Mouse (Mus musculus): Measurements from ENCODE around the gene Gng10.

The Gng10 gene

GRCm38 (mm10) chr4:59034918-59035785 is at the start of gene Gng10:
Gene Gng10 (plus strand): TSS chr4:59035088.
- DNase-seq (ENCODE audit: low read depth, low spot score): peak; percentile 80

GRCm38 (mm10) chr4:58985157-58985648 is 49.7 kb upstream of the Gng10 start:
- DNase-seq (ENCODE audit: low read depth, low spot score): peak; percentile 79

- peak; percentile 92 for DNase-seq (ENCODE audit: low read depth, low spot score)
Observed at GRCm38 (mm10) chr4:58986540-58987190, 48.2 kb upstream of the Gng10 start, which contains the start of gene Ptgr1. Gene Ptgr1 (minus strand): TSS chr4:58987119.

- no peak for DNase-seq (ENCODE audit: low read depth, low spot score)
Observed at GRCm38 (mm10) chr4:58989303-58989898, 45.5 kb upstream of the Gng10 start.

GRCm38 (mm10) chr4:58990609-58991434 is 44.1 kb upstream of the Gng10 start:
- no peak for DNase-seq (ENCODE audit: low read depth, low spot score)

DNA sequence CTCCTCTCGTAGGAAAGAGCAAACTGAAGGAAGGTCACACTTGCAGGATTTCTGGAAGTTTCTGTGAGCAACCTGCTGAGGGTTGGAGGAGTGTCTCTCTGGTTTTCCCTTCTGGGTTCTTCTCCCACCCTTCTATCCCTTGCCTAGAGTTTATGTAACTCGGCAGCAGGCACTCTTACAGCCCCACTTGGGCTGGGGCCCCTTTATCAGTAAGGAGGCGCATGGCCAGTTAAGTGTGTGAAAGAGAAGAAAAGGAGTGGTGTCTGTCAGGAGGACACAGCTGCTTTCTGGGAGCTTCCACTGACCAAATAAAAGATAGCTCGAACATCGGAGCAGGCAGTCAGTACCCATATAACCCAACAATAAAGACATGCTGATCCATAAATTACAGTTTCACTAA is 42.7 kb upstream of the Gng10 start:
- DNase-seq (ENCODE audit: low read depth, low spot score): no peak

DNA sequence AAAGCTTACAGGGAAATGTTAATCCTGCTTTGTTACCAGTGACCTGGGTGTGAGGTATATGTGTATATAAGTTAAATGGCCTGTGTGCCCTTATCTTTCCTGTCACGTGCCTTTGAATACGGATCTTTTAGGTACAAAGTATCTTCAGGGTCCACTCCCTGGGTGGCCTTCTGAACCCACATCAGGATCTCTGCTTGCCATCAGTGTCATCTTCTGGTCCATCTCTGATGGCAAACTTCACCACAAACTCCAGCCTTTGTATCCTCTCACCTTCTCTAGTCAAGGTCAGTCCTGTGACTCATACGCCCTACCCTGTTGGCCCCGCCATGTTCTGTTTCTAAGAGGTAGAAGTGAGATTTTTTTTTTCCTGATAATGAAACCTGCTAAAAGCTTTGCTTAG is 40.1 kb upstream of the Gng10 start, which contains the start of gene Dnajc25:
Gene Dnajc25, plus strand, starts transcription at position 301 of the 400 bp plus-strand sequence.
- no peak for DNase-seq (ENCODE audit: low read depth, low spot score)

DNA sequence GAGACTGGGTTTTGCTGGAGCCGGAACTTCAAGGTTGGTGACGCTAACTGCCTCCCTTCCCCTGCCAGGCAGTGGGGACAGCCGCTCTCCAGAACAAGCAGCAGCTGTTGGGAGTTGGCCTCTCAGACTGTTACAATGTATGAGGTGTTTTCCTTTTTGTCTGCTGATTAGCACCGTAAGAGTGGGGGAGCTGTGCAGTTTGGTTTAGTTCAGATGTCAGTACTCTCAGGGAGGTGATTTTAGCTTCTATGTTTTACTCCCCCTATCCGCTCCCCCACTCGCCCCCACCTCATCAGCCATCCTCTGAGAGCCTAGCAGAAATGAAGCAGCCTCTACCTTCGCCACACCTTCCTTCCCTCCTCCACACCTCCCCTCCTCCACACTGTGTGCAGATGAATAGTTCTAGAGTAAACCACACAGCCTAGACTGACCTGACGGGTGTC is 39.6 kb upstream of the Gng10 start:
- no peak for DNase-seq (ENCODE audit: low read depth, low spot score)

- DNase-seq (ENCODE audit: low read depth, low spot score): no peak
Observed at GRCm38 (mm10) chr4:58997081-58997480, 37.8 kb upstream of the Gng10 start.

- DNase-seq (ENCODE audit: low read depth, low spot score): no peak
Observed at GRCm38 (mm10) chr4:58998688-58999087, 36.2 kb upstream of the Gng10 start.

DNA sequence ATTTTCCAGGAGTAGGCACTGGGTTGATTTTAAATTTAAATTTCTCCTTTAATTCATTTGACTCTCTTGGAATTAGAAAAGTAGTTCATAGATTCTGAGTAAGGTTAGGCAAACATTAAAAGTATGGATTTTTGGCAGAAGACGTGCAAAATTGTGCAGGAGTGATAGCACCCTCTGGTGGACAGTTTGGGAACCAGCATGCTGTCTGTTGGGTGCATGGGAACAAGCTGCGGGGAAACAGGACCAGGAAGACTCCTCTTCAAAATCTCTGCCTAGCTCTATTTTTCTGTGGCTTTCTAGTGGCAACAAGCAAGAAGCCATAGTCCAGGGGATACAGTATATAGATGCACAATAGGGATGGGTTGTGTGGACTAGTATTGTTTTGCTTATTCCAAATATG is 35.2 kb upstream of the Gng10 start:
- DNase-seq (ENCODE audit: low read depth, low spot score): peak; percentile 81

- DNase-seq (ENCODE audit: low read depth, low spot score): peak; percentile 89
Observed at GRCm38 (mm10) chr4:59000614-59001013, 34.3 kb upstream of the Gng10 start.

DNA sequence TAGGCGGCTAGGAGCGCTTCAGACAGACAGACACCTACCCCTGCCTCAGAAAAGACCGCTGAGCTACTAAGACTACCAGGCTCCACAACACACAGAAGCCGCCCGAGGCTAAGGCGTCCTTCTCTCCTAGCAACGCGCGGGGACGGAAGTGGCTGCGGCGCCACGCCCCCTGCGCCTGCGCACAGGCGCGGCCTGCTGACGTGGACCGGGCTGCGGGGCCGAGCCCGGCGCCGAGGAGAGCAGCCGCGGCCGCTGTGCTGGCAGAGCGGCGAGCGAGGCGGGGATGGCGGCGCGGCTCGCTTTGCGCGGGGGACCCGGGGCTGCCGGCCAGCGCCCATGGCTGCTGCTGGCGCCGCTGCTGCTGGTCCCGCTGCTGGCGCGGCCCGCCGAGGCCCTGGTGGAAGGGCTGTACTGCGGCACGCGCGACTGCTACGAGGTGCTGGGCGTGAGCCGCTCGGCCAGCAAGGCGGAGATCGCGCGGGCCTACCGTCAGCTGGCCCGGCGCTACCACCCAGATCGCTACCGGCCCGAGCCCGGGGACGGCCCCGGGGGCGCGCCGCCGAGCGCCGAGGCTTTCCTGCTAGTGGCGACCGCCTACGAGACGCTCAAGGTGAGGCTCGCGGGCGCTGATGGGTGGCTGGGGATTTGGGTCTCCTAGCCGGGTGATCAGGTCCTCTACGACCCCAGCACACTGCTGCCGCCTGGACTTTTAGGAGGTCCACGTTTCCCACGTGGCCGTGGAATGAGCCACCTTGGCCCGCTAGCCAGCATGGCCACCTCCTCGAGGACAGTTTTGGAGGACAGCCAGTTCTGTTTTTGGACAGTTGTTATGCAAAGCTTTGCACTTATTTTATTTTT is 31.7 kb upstream of the Gng10 start, which contains the start of gene Gm20503:
Gene Gm20503, plus strand, starts transcription at position 263 of the 858 bp plus-strand sequence.
- DNase-seq (ENCODE audit: low read depth, low spot score): peak; percentile 89

GRCm38 (mm10) chr4:59003806-59004200 is 31.1 kb upstream of the Gng10 start:
- no peak for DNase-seq (ENCODE audit: low read depth, low spot score)

DNA sequence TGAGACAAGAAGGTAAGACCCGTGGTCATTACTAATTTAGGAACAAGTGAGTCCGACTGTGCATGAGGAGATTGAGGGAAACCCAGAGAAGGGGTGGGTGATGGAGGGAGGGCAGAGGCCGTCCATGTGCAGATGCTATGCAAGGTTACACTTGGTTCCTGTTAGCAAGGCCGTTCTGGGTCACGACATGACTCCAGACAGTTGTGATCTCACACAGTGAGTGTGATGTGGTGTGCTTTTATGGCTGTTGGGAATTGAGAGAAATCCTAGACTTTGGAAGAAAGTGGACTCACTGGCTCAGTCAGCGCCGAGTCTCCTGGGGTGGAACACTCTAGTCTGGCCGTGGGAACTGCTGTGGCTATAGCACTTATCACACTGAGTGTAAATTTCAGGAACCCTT is 28.7 kb upstream of the Gng10 start:
- no peak for DNase-seq (ENCODE audit: low read depth, low spot score)

GRCm38 (mm10) chr4:59007016-59007415 is 27.9 kb upstream of the Gng10 start:
- no peak for DNase-seq (ENCODE audit: low read depth, low spot score)

DNA sequence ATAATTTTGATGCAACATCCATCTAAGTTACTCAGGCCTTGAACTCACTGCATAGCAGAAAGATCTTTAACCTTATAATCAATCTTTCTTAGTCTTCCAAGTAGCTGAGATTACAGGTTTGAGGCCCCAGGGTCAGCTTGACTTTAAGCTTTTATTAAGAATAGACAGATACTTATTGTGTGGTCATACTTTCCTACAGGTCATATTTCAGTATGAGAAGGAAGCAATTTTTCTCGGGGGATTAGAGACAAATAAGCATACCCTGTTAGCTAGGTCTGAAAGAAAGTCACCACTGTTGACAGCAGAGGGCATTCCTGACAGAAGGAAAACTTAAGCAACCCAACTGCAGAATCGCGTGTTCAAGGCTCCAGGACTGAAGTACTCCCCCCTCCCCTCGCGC is 26.9 kb upstream of the Gng10 start:
- DNase-seq (ENCODE audit: low read depth, low spot score): no peak

DNA sequence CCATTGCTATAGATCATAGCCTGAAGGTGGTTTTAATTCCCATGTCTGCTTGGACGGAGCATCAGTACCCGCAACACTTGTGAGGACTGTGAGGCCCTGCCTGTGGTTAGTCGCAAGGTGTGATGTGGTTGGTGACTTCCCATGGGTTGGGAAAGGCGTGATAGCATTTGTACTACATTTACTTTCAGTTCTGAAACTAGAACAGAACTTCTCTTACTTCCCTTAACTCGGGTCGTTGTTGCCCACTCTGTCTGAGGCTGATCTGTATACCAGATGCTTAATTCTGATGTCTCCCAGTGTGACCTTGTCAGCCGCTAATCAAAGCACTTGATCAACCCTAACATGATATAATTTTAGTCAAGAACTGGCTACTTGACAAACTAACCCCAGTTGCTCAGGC is 25.7 kb upstream of the Gng10 start:
- peak; percentile 68 for DNase-seq (ENCODE audit: low read depth, low spot score)

DNA sequence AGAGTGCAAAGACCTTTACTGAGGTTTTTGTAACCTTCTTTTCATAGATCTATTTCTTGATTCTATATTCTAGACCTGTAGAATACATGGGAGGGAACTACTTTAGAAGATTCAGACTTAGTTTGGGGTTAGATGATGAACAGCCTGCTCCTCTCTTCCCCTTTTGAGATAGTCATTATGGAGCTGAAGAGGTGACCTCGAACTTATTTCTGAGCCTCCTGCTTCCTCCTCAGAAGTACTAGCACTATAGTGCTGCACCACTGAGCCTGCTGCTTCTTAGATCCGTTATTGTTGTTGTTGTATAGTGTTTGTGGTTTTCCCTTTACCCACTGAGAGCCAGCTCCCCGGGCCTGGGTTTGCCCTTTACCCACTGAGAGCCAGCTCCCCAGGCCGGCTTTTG is 25.2 kb upstream of the Gng10 start:
- DNase-seq (ENCODE audit: low read depth, low spot score): peak; percentile 50

DNA sequence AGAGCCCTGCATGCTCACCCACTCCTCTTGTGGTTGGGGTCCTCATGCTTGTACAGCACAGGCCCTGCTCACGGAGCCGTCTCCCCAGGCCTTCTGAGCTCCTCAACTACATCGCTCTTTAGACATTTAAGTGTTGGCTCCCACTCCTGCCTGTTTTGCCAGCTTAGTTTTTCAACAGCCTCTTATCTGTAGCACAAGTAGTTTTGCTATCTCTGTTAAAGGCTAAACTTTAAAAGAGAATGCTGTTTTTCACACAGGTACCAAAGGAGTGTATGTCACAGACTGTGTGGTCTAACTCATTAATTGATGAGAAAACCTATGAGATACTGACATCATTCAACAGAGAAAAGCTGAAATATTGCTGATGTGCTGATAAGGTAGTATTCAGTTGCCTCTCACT is 23.4 kb upstream of the Gng10 start:
- DNase-seq (ENCODE audit: low read depth, low spot score): no peak

Measured in A20 (cell line).